Mouse (Mus musculus) G1E-ER4 (cell line): Measurements from ENCODE around the gene Gpc6. TPM values are rescaled to one million over a fixed set of nuclear protein-coding genes. Genes with fewer than 3 reads are reported as not detected.

ENCODE experiments used
- GATA1 ChIP-seq: IDR thresholded peaks from one replicate; pipeline ENCODE4 v1.8.0; 2012; ENCODE audit warnings: low read length, inconsistent platforms
- polyA plus RNA-seq: library from polyadenylated mRNA; stranded (reverse); fragments of >175 nt; gene quantifications from 2 replicates; pipeline ENCODE4 v1.2.3, GENCODE M21; 2012

Gpc6 gene
- polyA plus RNA-seq, 1 experiment, result not detected

GRCm38 (mm10) chr14:117956051-117956450 is 1030.9 kb downstream of the Gpc6 start:
- no peak for TF ChIP-seq GATA1

GRCm38 (mm10) chr14:117958389-117958788 is 1033.3 kb downstream of the Gpc6 start:
- no peak for TF ChIP-seq GATA1

- TF ChIP-seq GATA1, result no peak
These were observed 1036.2 kb downstream of the Gpc6 start for GRCm38 (mm10) chr14:117961267-117961666.

- no peak for TF ChIP-seq GATA1
These were observed 1036.7 kb downstream of the Gpc6 start for GRCm38 (mm10) chr14:117961844-117962243.

- no peak for TF ChIP-seq GATA1
These were observed 1037.3 kb downstream of the Gpc6 start for GRCm38 (mm10) chr14:117962453-117962852.

- TF ChIP-seq GATA1, result no peak
These were observed 1047.5 kb downstream of the Gpc6 start for GRCm38 (mm10) chr14:117972576-117972975.

GRCm38 (mm10) chr14:117981532-117981931 is 1056.4 kb downstream of the Gpc6 start:
- TF ChIP-seq GATA1, result no peak

- no peak for TF ChIP-seq GATA1
These were observed 1063.3 kb downstream of the Gpc6 start for GRCm38 (mm10) chr14:117988444-117988843.

- TF ChIP-seq GATA1, result no peak
These were observed 1065.1 kb downstream of the Gpc6 start for GRCm38 (mm10) chr14:117990203-117990602.

GRCm38 (mm10) chr14:117992600-117993256 is 1067.6 kb downstream of the Gpc6 start:
- TF ChIP-seq GATA1, result no peak

- no peak for TF ChIP-seq GATA1
These were observed 1068.7 kb downstream of the Gpc6 start for GRCm38 (mm10) chr14:117993845-117994244.

- TF ChIP-seq GATA1, result no peak
These were observed 1079.3 kb downstream of the Gpc6 start for GRCm38 (mm10) chr14:118004434-118004833.

GRCm38 (mm10) chr14:118005697-118006096 is 1080.6 kb downstream of the Gpc6 start:
- no peak for TF ChIP-seq GATA1

GRCm38 (mm10) chr14:118009541-118009940 is 1084.4 kb downstream of the Gpc6 start:
- TF ChIP-seq GATA1, result no peak

GRCm38 (mm10) chr14:118013237-118013636 is 1088.1 kb downstream of the Gpc6 start:
- TF ChIP-seq GATA1, result no peak

GRCm38 (mm10) chr14:118019314-118019713 is 1094.2 kb downstream of the Gpc6 start:
- TF ChIP-seq GATA1, result no peak

- TF ChIP-seq GATA1, result no peak
These were observed 1096.9 kb downstream of the Gpc6 start for GRCm38 (mm10) chr14:118021867-118022543.
